Mouse (Mus musculus) megakaryocyte progenitor cell, adult 5-6 weeks (primary cell): ENCODE data around the gene Pwwp2b. TPM values are rescaled to one million over a fixed set of nuclear protein-coding genes. Genes with fewer than 3 reads are reported as not detected.
A peak's percentile ranks its signal among the peaks of the same experiment; 100 is the strongest.

Experiments used
- ATAC-seq: replicated peaks from 2 replicates; pipeline ENCODE4 v1.8.0; 2016; ENCODE audit warnings: mild to moderate bottlenecking, moderate TSS enrichment, inconsistent platforms; ENCODE audit not compliant: poor library complexity
- total RNA-seq, 2 experiments: library from RNA; stranded (forward) in 1 of 2; stranded (reverse) in 1 of 2; fragments of 157-497, 149-512 nt in 1 of 2; fragments of 200-1000 nt in 1 of 2; gene quantifications; 2 replicates each; pipeline versions ENCODE4 v1.2.3 to v1.2.4; 2015 to 2017

Pwwp2b gene
- total RNA-seq, 2 experiments from 2014 or later: 4.6 to 4.7 TPM

GRCm38 (mm10) chr7:139222341-139222740, 25.9 kb upstream of the Pwwp2b start:
- ATAC-seq: no peak

GRCm38 (mm10) chr7:139224070-139224469, 24.2 kb upstream of the Pwwp2b start:
- ATAC-seq: no peak

GRCm38 (mm10) chr7:139224725-139225124, 23.6 kb upstream of the Pwwp2b start:
- peak; percentile 87 for ATAC-seq

GRCm38 (mm10) chr7:139226416-139226815, 21.9 kb upstream of the Pwwp2b start:
- ATAC-seq: no peak

GRCm38 (mm10) chr7:139228447-139229171, 19.7 kb upstream of the Pwwp2b start:
- ATAC-seq: peak; percentile 37

GRCm38 (mm10) chr7:139229837-139230236, 18.4 kb upstream of the Pwwp2b start:
- no peak for ATAC-seq

GRCm38 (mm10) chr7:139230241-139230640, 18.0 kb upstream of the Pwwp2b start:
- ATAC-seq: no peak

- ATAC-seq: peak; percentile 93
These were observed 14.6 kb upstream of the Pwwp2b start for GRCm38 (mm10) chr7:139233714-139234113.

- peak; percentile 62 for ATAC-seq
These were observed 13.7 kb upstream of the Pwwp2b start for GRCm38 (mm10) chr7:139234426-139235188.

GRCm38 (mm10) chr7:139235651-139236358, 12.5 kb upstream of the Pwwp2b start:
- peak; percentile 25; the same call in 1 of the 2 replicates for ATAC-seq

- peak; percentile 43 for ATAC-seq
These were observed 8.8 kb upstream of the Pwwp2b start for GRCm38 (mm10) chr7:139239432-139239831.

GRCm38 (mm10) chr7:139246086-139246485, 2.2 kb upstream of the Pwwp2b start:
- no peak for ATAC-seq

GRCm38 (mm10) chr7:139246931-139247880, 1.1 kb upstream of the Pwwp2b start:
- ATAC-seq: 0 out of 2 replicates have a peak, but pooled peaks have one; percentile 1

- peak; percentile 17 for ATAC-seq
These were observed 528 bp downstream of the Pwwp2b start for GRCm38 (mm10) chr7:139248615-139249405.

- ATAC-seq: peak; percentile 11
These were observed 1.3 kb downstream of the Pwwp2b start for GRCm38 (mm10) chr7:139249406-139250210.

GRCm38 (mm10) chr7:139251881-139252301, 3.6 kb downstream of the Pwwp2b start:
- no peak for ATAC-seq

GRCm38 (mm10) chr7:139252566-139252965, 4.3 kb downstream of the Pwwp2b start:
- no peak for ATAC-seq

GRCm38 (mm10) chr7:139252986-139253385, 4.7 kb downstream of the Pwwp2b start:
- ATAC-seq: no peak

- no peak for ATAC-seq
These were observed 5.2 kb downstream of the Pwwp2b start for GRCm38 (mm10) chr7:139253462-139253861.
